Mouse (Mus musculus) ES-Bruce4 (cell line): ENCODE data around the gene Amph. TPM values are rescaled to one million over a fixed set of nuclear protein-coding genes. Genes with fewer than 3 reads are reported as not detected.

Source experiments
- H3K27ac ChIP-seq: 2 replicates; pipeline ENCODE4 v1.5.1; 2012; ENCODE audit warnings: low read length, inconsistent platforms; ENCODE audit not compliant: insufficient read depth
- H3K27me3 ChIP-seq: 2 replicates; pipeline ENCODE4 v1.6.1; 2012; ENCODE audit warnings: mild to moderate bottlenecking, low read length, inconsistent platforms; ENCODE audit not compliant: control insufficient read depth, poor library complexity, insufficient read depth, severe bottlenecking
- H3K36me3 ChIP-seq: 2 replicates; pipeline ENCODE4 v1.6.1; 2012; ENCODE audit warnings: inconsistent platforms, mild to moderate bottlenecking, low read length, moderate library complexity; ENCODE audit not compliant: control insufficient read depth, poor library complexity, insufficient read depth, severe bottlenecking
- H3K4me1 ChIP-seq: one replicate; pipeline ENCODE4 v1.8.1; 2011; ENCODE audit warnings: low read length; ENCODE audit not compliant: control insufficient read depth, insufficient read depth
- H3K4me3 ChIP-seq: 2 replicates; pipeline ENCODE4 v1.5.1; 2011; ENCODE audit warnings: low read depth, mild to moderate bottlenecking, low read length
- H3K9ac ChIP-seq: 2 replicates; pipeline ENCODE4 v1.6.1; 2012; ENCODE audit warnings: low read depth, mild to moderate bottlenecking, inconsistent platforms; ENCODE audit not compliant: poor library complexity, severe bottlenecking
- H3K9me3 ChIP-seq: replicated peaks from 2 replicates; pipeline ENCODE4 v1.6.1; 2012; ENCODE audit warnings: mild to moderate bottlenecking, low read length, inconsistent platforms; ENCODE audit not compliant: control insufficient read depth, poor library complexity, insufficient read depth, severe bottlenecking
- CTCF ChIP-seq: IDR thresholded peaks from one replicate; pipeline ENCODE4 v1.8.1; 2011; ENCODE audit warnings: low read depth, low read length
- EP300 ChIP-seq: IDR thresholded peaks from 2 replicates; pipeline ENCODE4 v1.6.1; 2011; ENCODE audit warnings: low read depth, low read length; ENCODE audit not compliant: insufficient read depth
- POLR2A ChIP-seq: IDR thresholded peaks from one replicate; pipeline ENCODE4 v1.8.1; 2011; ENCODE audit warnings: low read length; ENCODE audit not compliant: insufficient read depth
- polyA plus RNA-seq: library from polyadenylated mRNA; stranded (reverse); fragments of >200 nt; gene quantifications from 2 replicates; pipeline ENCODE4 v1.2.4, GENCODE M21; 2011; ENCODE audit warnings: low read depth; ENCODE audit not compliant: missing spikeins, insufficient read depth, insufficient read length

Gene Amph
- polyA plus RNA-seq, 1 experiment, result 13.6 TPM

DNA sequence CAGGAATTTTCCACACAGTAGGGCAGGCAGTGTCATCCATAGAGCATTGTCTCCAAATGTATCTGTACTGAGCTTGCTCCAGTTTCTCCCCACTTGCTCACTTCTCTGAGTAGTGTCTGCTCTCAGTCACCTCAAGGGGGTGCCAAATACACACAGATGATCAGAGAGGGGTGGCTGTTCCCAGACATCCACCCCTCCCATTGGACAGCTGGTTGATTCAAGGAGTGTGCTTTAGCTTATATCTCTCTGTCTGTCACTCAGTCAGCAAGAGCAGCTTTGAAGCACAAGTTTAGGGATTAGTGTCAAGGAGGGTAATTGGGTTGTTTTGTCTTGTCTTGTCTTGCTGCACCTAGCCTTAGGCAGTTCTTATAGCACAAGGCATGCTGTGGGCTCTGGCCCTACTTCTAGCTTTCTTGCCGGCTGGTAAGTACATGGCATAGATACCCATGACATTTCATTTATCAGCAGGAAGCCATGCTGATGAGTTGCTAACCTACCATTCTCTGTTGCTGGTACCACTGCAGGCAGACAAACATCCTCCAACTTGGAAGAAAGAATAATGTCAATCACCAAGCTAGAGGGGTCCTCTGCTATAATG lies 229.8 kb downstream of the Amph start:
- Histone ChIP-seq H3K9ac (no peak overlapping the region), H3K4me1 (no peaks in the 10 kb centered on the region), H3K36me3 (no peaks in the 10 kb centered on the region)

DNA sequence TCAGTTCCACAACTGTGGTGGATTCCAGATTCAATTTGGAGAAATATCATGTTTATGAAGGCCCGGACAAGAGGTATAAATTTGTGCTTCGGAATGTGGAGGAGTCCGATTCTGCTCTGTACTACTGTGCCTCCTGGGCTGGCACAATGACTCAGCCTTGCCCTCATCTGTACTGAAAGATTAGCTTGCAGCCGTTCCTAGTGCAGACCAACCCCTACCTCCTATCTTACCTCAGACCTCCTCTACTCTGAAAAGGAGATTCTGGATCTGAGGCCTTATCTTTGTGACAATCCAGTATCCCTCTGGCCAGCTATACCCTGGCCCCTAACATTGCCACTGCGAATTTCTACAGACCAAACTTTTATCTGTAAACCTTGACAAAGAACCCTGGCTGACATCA lies 230.3 kb downstream of the Amph start:
- Histone ChIP-seq H3K4me1 (no peaks in the 10 kb centered on the region), H3K4me3 (no peak overlapping the region), H3K9ac (no peak overlapping the region), H3K9me3 (no peaks in the 10 kb centered on the region), H3K27ac (no peak overlapping the region), H3K27me3 (no peaks in the 10 kb centered on the region), H3K36me3 (no peaks in the 10 kb centered on the region)
- TF ChIP-seq EP300, result no peak

More for the DNA sequence above, 229.8 kb downstream of the Amph start:
- Histone ChIP-seq H3K9me3 (no peaks in the 10 kb centered on the region), H3K4me3 (no peak overlapping the region), H3K27me3 (no peaks in the 10 kb centered on the region), H3K27ac (no peak overlapping the region)
- TF ChIP-seq POLR2A (no peak), CTCF (peak; percentile 23), EP300 (no peak)

- no peaks in the 10 kb centered on the region for H3K27me3 ChIP-seq
- no peaks in the 10 kb centered on the region for H3K9me3 ChIP-seq
- no peak overlapping the region for H3K27ac ChIP-seq
- H3K36me3 ChIP-seq, result no peaks in the 10 kb centered on the region
- no peak overlapping the region for H3K9ac ChIP-seq
- no peak overlapping the region for H3K4me3 ChIP-seq
- H3K4me1 ChIP-seq, result no peaks in the 10 kb centered on the region
- no peak for TF ChIP-seq CTCF
- no peak for TF ChIP-seq EP300
- TF ChIP-seq POLR2A, result no peak
Observed at GRCm38 (mm10) chr13:19182259-19182658, 234.3 kb downstream of the Amph start.

GRCm38 (mm10) chr13:19190052-19190451 lies 242.0 kb downstream of the Amph start:
- no peak overlapping the region for H3K27ac ChIP-seq
- no peak overlapping the region for H3K9ac ChIP-seq
- no peaks in the 10 kb centered on the region for H3K4me1 ChIP-seq
- no peak for TF ChIP-seq CTCF
- no peak overlapping the region for H3K4me3 ChIP-seq
- H3K9me3 ChIP-seq, result no peaks in the 10 kb centered on the region
- no peaks in the 10 kb centered on the region for H3K36me3 ChIP-seq
- H3K27me3 ChIP-seq, result no peaks in the 10 kb centered on the region

- Histone ChIP-seq H3K9ac (no peak overlapping the region), H3K36me3 (no peaks in the 10 kb centered on the region), H3K4me1 (no peaks in the 10 kb centered on the region), H3K27me3 (no peaks in the 10 kb centered on the region), H3K27ac (no peak overlapping the region), H3K9me3 (0 out of 2 replicates have a peak, but pooled peaks cover 7% of the 10 kb centered on the region), H3K4me3 (no peak overlapping the region)
- no peak for TF ChIP-seq POLR2A
- no peak for TF ChIP-seq EP300
- TF ChIP-seq CTCF, result no peak
Observed at GRCm38 (mm10) chr13:19194803-19195202, 246.8 kb downstream of the Amph start.

- Histone ChIP-seq H3K4me3 (no peak overlapping the region), H3K27ac (no peak overlapping the region), H3K27me3 (no peaks in the 10 kb centered on the region), H3K36me3 (no peaks in the 10 kb centered on the region), H3K9ac (no peak overlapping the region), H3K9me3 (0 out of 2 replicates have a peak, but pooled peaks cover 7% of the 10 kb centered on the region), H3K4me1 (no peaks in the 10 kb centered on the region)
- no peak for TF ChIP-seq CTCF
- no peak for TF ChIP-seq POLR2A
- no peak for TF ChIP-seq EP300
Observed at GRCm38 (mm10) chr13:19195456-19195855, 247.5 kb downstream of the Amph start.

Other genes starting within 250 kb of the Amph start
- gene Vps41, start 230.9 kb upstream of the Amph start, polyA plus RNA-seq, result 77.9 and 81.6 TPM in 2 replicates